21 mouse cellular contexts compared by ENCODE assay signal in genomic region chr7:78903174-78903870, GRCm38 (mm10). TPM values are rescaled to one million over a fixed set of nuclear protein-coding genes. Genes with fewer than 3 reads are reported as not detected.
DNase-seq lines count a peak whose midpoint lies in the region; ATAC-seq and TF ChIP-seq lines count a peak whose summit lies in the region.
"Had no signal": no experiment of that assay in that cellular context is flagged by ENCODE, and none has a peak within 500 bp of the region (broad histone marks: within the 10 kb centered on the region; RNA-seq: fewer than 3 reads in every experiment).

No protein-coding gene starts in this region.

- H3K27me3 ChIP-seq in E14TG2a.4 (ENCODE audit: insufficient read depth, low read length), result no peaks in the 10 kb centered on the region
- H3K27me3 ChIP-seq in midbrain, embryonic 15.5 days (replicated peaks), result no peaks in the 10 kb centered on the region
- H3K27me3 ChIP-seq: hindbrain, embryonic 15.5 days; limb, embryonic 12.5 days; liver, embryonic 15.5 days had no signal

- no peak overlapping the region for H3K9ac ChIP-seq in midbrain, embryonic 15.5 days
- H3K9ac ChIP-seq: hindbrain, embryonic 15.5 days; limb, embryonic 12.5 days; liver, embryonic 15.5 days had no signal

- peak; percentile 37 to 41; a peak in 2 of 4 replicates for ATAC-seq in hematopoietic stem cell, adult 5-6 weeks (replicated peaks in 1 of 2; ENCODE audit: insufficient read depth in 1 of 2, low FRiP score in 2 of 2, low TSS enrichment in 1 of 2, low read depth in 1 of 2, poor library complexity in 2 of 2, severe bottlenecking in 2 of 2)
- ATAC-seq in megakaryocyte, adult 5-6 weeks (ENCODE audit: poor library complexity, severe bottlenecking), result peak; percentile 70
- ATAC-seq in midbrain, embryonic 15.5 days (replicated peaks), result no peak
- ATAC-seq: CD4-positive, CD25-positive, alpha-beta regulatory T cell, adult 4 months; forebrain, embryonic 16.5 days had no signal

- H3K27ac ChIP-seq in gastrocnemius, adult 2 months, result peak overlapping the region; percentile 63
- H3K27ac ChIP-seq in midbrain, embryonic 15.5 days, result no peak overlapping the region
- H3K27ac ChIP-seq: hindbrain, embryonic 15.5 days; limb, embryonic 12.5 days; liver, embryonic 15.5 days had no signal

- peak overlapping the region; percentile 30; the same call in 1 of the 2 replicates for H3K4me3 ChIP-seq in gastrocnemius, adult 2 months
- H3K4me3 ChIP-seq in E14TG2a.4 (replicated peaks; ENCODE audit: low read length), result 0 out of 2 replicates have a peak overlapping the region, but pooled peaks have one; percentile 46
- no peak overlapping the region for H3K4me3 ChIP-seq in midbrain, embryonic 15.5 days
- H3K4me3 ChIP-seq: erythroblast, embryonic 14.5 days; hindbrain, embryonic 15.5 days; limb, embryonic 12.5 days; liver, embryonic 15.5 days had no signal

- H3K4me2 ChIP-seq in midbrain, embryonic 15.5 days, result no peak overlapping the region
- H3K4me2 ChIP-seq: hindbrain, embryonic 15.5 days; limb, embryonic 12.5 days; liver, embryonic 15.5 days had no signal

- H3K36me3 ChIP-seq in E14TG2a.4 (ENCODE audit: insufficient read depth, low read length), result peaks cover 68% of the 10 kb centered on the region
- no peaks in the 10 kb centered on the region for H3K36me3 ChIP-seq in midbrain, embryonic 15.5 days (replicated peaks)

- WGBS in midbrain, embryonic 15.5 days, result 97% methylated on average over 6 of the region's 6 CpGs

- intact Hi-C loops in gastrocnemius, adult 2 months (cut with DNase I), result no loop called here
- intact Hi-C loops in gastrocnemius, postnatal 36 days (cut with DNase I), result no loop called here

- TF ChIP-seq CTCF in gastrocnemius, adult 2 months (IDR thresholded peaks at IDR 0.05), result no peak
- TF ChIP-seq CTCF in E14TG2a.4 (conservative IDR thresholded peaks at IDR 0.05; ENCODE audit: low read length), result no peak

- no peaks in the 10 kb centered on the region for H3K9me3 ChIP-seq in E14TG2a.4 (ENCODE audit: low read length)
- no peaks in the 10 kb centered on the region for H3K9me3 ChIP-seq in midbrain, embryonic 15.5 days
- H3K9me3 ChIP-seq: hindbrain, embryonic 15.5 days; limb, embryonic 12.5 days; liver, embryonic 15.5 days had no signal

- DNase-seq in gastrocnemius, adult 2 months, result peak; percentile 21
- DNase-seq in gastrocnemius, postnatal 36 days, result no peak
- no peak for DNase-seq in layer of hippocampus, postnatal 10 days (ENCODE audit: low spot score in 2 of 2)
- no peak for DNase-seq in kidney, postnatal 4 days
- DNase-seq: cerebellum, adult 9-10 months; heart, postnatal 36 days; kidney, adult 11 months; retina, postnatal 1 day; right cerebral cortex, postnatal 4 days; thymus, adult 18-20 months had no signal

- H3K4me1 ChIP-seq in E14TG2a.4 (replicated peaks; ENCODE audit: low read depth, low read length), result peaks cover 63% of the 10 kb centered on the region
- no peaks in the 10 kb centered on the region for H3K4me1 ChIP-seq in midbrain, embryonic 15.5 days
- H3K4me1 ChIP-seq: limb, embryonic 12.5 days had no signal

RNA-seq across cellular contexts. Expression of gene Aen, which starts 7.7 kb away (rescaled TPM):
- total RNA-seq in gastrocnemius, adult 2 months (2021), result 10 to 100 TPM; 51.7 to 52.0 TPM
- 10 to 100 TPM; 40.5 to 50.0 TPM for total RNA-seq in gastrocnemius, postnatal 36 days (2021)
- total RNA-seq in hematopoietic stem cell, adult 5-6 weeks (2017), result 29.8 and 33.3 TPM in 2 replicates
- 3.9 and 5.6 TPM in 2 replicates for total RNA-seq in megakaryocyte, adult 5-6 weeks (2015)
- total RNA-seq in megakaryocyte, adult 5-6 weeks (2017), result 13.2 and 18.4 TPM in 2 replicates
- total RNA-seq in layer of hippocampus, postnatal 10 days (2021), result 10 to 100 TPM; 32.3 to 36.5 TPM
- polyA plus RNA-seq in midbrain, embryonic 15.5 days (2015; fragmentation: Nextera tagmentation; extraction: Ambion mirVana), result 51.6 and 52.7 TPM in 2 replicates

RNA-seq across cellular contexts. Expression of gene Isg20, which starts 9.9 kb away (rescaled TPM):
- total RNA-seq in gastrocnemius, adult 2 months (2021), result 1 to 10 TPM in 1 of 2 experiments, under 1 TPM in 1; 0.92 to 1.8 TPM
- total RNA-seq in gastrocnemius, postnatal 36 days (2021), result 1 to 10 TPM; 1.4 to 1.8 TPM
- total RNA-seq in hematopoietic stem cell, adult 5-6 weeks (2017), result 10.6 and 28.4 TPM in 2 replicates
- total RNA-seq in megakaryocyte, adult 5-6 weeks (2015), result 25.8 and 30.9 TPM in 2 replicates
- total RNA-seq in megakaryocyte, adult 5-6 weeks (2017), result 10.6 and 12.1 TPM in 2 replicates
- 1 to 10 TPM in 1 of 2 experiments, under 1 TPM in 1; 0.73 to 1.2 TPM for total RNA-seq in layer of hippocampus, postnatal 10 days (2021)
- polyA plus RNA-seq in midbrain, embryonic 15.5 days (2015; fragmentation: Nextera tagmentation; extraction: Ambion mirVana), result 2.2 and 3.1 TPM in 2 replicates
- polyA plus RNA-seq: embryonic facial prominence, embryonic 11.5 days had no signal

RNA-seq across cellular contexts. Expression of gene Det1, which starts 56.3 kb away (rescaled TPM):
- total RNA-seq in gastrocnemius, adult 2 months (2021), result 10 to 100 TPM; 17.9 to 22.1 TPM
- 10 to 100 TPM; 16.0 to 16.5 TPM for total RNA-seq in gastrocnemius, postnatal 36 days (2021)
- total RNA-seq in hematopoietic stem cell, adult 5-6 weeks (2017), result 18.8 and 22.1 TPM in 2 replicates
- total RNA-seq in megakaryocyte, adult 5-6 weeks (2015), result 10.6 and 10.7 TPM in 2 replicates
- 7.2 and 9.3 TPM in 2 replicates for total RNA-seq in megakaryocyte, adult 5-6 weeks (2017)
- 1 to 10 TPM; 6.4 to 6.9 TPM for total RNA-seq in layer of hippocampus, postnatal 10 days (2021)
- polyA plus RNA-seq in midbrain, embryonic 15.5 days (2015; fragmentation: Nextera tagmentation; extraction: Ambion mirVana), result 14.3 and 15.9 TPM in 2 replicates
